Mouse (Mus musculus) brain, embryonic 14.5 days (tissue): ENCODE measurements at regions not wholly inside any gene's neighbourhood (a gene's known extent, or its start where the extent isn't known, plus 50 kb on each side); places are given as distances from the start of the nearest gene placed in this dataset.

Source experiments
- CTCF ChIP-seq: fragments of 200-500 bp; IDR thresholded peaks from 2 replicates; pipeline ENCODE4 v1.5.1; 2012; ENCODE audit warnings: inconsistent platforms, mild to moderate bottlenecking, moderate library complexity, borderline replicate concordance; ENCODE audit not compliant: insufficient read depth, insufficient read length; ENCODE audit errors: extremely low read depth
- POLR2A ChIP-seq: fragments of 200-500 bp; IDR thresholded peaks from 2 replicates; pipeline ENCODE4 v1.6.1; 2012; ENCODE audit warnings: mild to moderate bottlenecking, inconsistent platforms, borderline replicate concordance; ENCODE audit not compliant: poor library complexity, insufficient read depth, insufficient read length, severe bottlenecking; ENCODE audit errors: extremely low read depth

- TF ChIP-seq CTCF (no peak), POLR2A (no peak)
These were observed 240.6 kb upstream of the Chrm2 start for GRCm38 (mm10) chr6:36147267-36147666.
